Mouse (Mus musculus): ENCODE data around the gene Fanca. TPM values are rescaled to one million over a fixed set of nuclear protein-coding genes. Genes with fewer than 3 reads are reported as not detected.
"Not testable (repeated sequence)": the region's sequence is repeated elsewhere in the genome, so short reads cannot be mapped to it uniquely, and the experiment has no call there.

The Fanca gene
- polyA plus RNA-seq, 1 experiment from 2014 or later, result 35.4 TPM

GRCm38 (mm10) chr8:123274447-123274846 lies 43.9 kb downstream of the Fanca start:
- H3K36me3 ChIP-seq (ENCODE audit: control insufficient read depth, insufficient read depth, low read length), result peaks cover 2% of the 10 kb centered on the region; the same call in 1 of the 2 replicates
- H3K27ac ChIP-seq (ENCODE audit: low read depth, low read length), result no peak overlapping the region
- no peaks in the 10 kb centered on the region for H3K9me3 ChIP-seq (ENCODE audit: control insufficient read depth, low read length)
- DNase-seq (ENCODE audit: low spot score) (no peak), ATAC-seq (ENCODE audit: low FRiP score) (no peak)
- 84% methylated on average over 5 of the region's 5 CpGs for WGBS
- no peak overlapping the region for H3K9ac ChIP-seq (ENCODE audit: low read depth, low read length)
- no peaks in the 10 kb centered on the region for H3K4me1 ChIP-seq (replicated peaks; ENCODE audit: control insufficient read depth, insufficient read depth, low read length)
- no peaks in the 10 kb centered on the region for H3K27me3 ChIP-seq (ENCODE audit: control insufficient read depth, insufficient read depth, low read length)
- no peak overlapping the region for H3K4me3 ChIP-seq (ENCODE audit: low read depth, low read length)
- no peak overlapping the region for H3K4me2 ChIP-seq (replicated peaks; ENCODE audit: low read depth, low read length)

GRCm38 (mm10) chr8:123271901-123272300 lies 46.5 kb downstream of the Fanca start:
- Histone ChIP-seq H3K4me3 (ENCODE audit: low read depth, low read length) (no peak overlapping the region), H3K9ac (ENCODE audit: low read depth, low read length) (no peak overlapping the region), H3K36me3 (ENCODE audit: control insufficient read depth, insufficient read depth, low read length) (peaks cover 7% of the 10 kb centered on the region; the same call in 1 of the 2 replicates), H3K4me1 (replicated peaks; ENCODE audit: control insufficient read depth, insufficient read depth, low read length) (no peaks in the 10 kb centered on the region), H3K4me2 (replicated peaks; ENCODE audit: low read depth, low read length) (no peak overlapping the region), H3K9me3 (ENCODE audit: control insufficient read depth, low read length) (no peaks in the 10 kb centered on the region), H3K27me3 (ENCODE audit: control insufficient read depth, insufficient read depth, low read length) (no peaks in the 10 kb centered on the region), H3K27ac (ENCODE audit: low read depth, low read length) (no peak overlapping the region)
- DNase-seq (ENCODE audit: low spot score), result no peak
- WGBS, result 80% methylated on average over 4 of the region's 4 CpGs
- no peak for ATAC-seq (ENCODE audit: low FRiP score)

- ATAC-seq (ENCODE audit: low FRiP score), result no peak
- no peak for DNase-seq (ENCODE audit: low spot score)
- Histone ChIP-seq H3K36me3 (ENCODE audit: control insufficient read depth, insufficient read depth, low read length) (peaks cover 9% of the 10 kb centered on the region; the same call in 1 of the 2 replicates), H3K4me2 (replicated peaks; ENCODE audit: low read depth, low read length) (no peak overlapping the region), H3K9ac (ENCODE audit: low read depth, low read length) (no peak overlapping the region), H3K27ac (ENCODE audit: low read depth, low read length) (no peak overlapping the region), H3K9me3 (ENCODE audit: control insufficient read depth, low read length) (no peaks in the 10 kb centered on the region), H3K27me3 (ENCODE audit: control insufficient read depth, insufficient read depth, low read length) (no peaks in the 10 kb centered on the region), H3K4me3 (ENCODE audit: low read depth, low read length) (no peak overlapping the region), H3K4me1 (replicated peaks; ENCODE audit: control insufficient read depth, insufficient read depth, low read length) (no peaks in the 10 kb centered on the region)
- 91% methylated on average over 10 of the region's 10 CpGs for WGBS
Observed at GRCm38 (mm10) chr8:123271147-123271546, 47.2 kb downstream of the Fanca start.

- peak overlapping the region; percentile 62 for H3K27ac ChIP-seq (ENCODE audit: low read depth, low read length)
- no peak overlapping the region for H3K9ac ChIP-seq (ENCODE audit: low read depth, low read length)
- peak; percentile 33 for DNase-seq (ENCODE audit: low spot score)
Observed at GRCm38 (mm10) chr8:123267926-123268656, 50.3 kb downstream of the Fanca start.

GRCm38 (mm10) chr8:123257593-123257992 lies 60.8 kb downstream of the Fanca start:
- peaks cover 11% of the 10 kb centered on the region for H3K4me1 ChIP-seq (replicated peaks; ENCODE audit: control insufficient read depth, insufficient read depth, low read length)
- not testable (repeated sequence) for H3K27ac ChIP-seq (ENCODE audit: low read depth, low read length); H3K36me3 ChIP-seq (ENCODE audit: control insufficient read depth, insufficient read depth, low read length); ATAC-seq (ENCODE audit: low FRiP score); H3K9me3 ChIP-seq (ENCODE audit: control insufficient read depth, low read length); H3K9ac ChIP-seq (ENCODE audit: low read depth, low read length); H3K4me3 ChIP-seq (ENCODE audit: low read depth, low read length); H3K27me3 ChIP-seq (ENCODE audit: control insufficient read depth, insufficient read depth, low read length); DNase-seq (ENCODE audit: low spot score); H3K4me2 ChIP-seq (replicated peaks; ENCODE audit: low read depth, low read length)
- 94% methylated on average over 8 of the region's 8 CpGs for WGBS

More at GRCm38 (mm10) chr8:123267926-123268656, 50.3 kb downstream of the Fanca start:
- Histone ChIP-seq H3K4me1 (replicated peaks; ENCODE audit: control insufficient read depth, insufficient read depth, low read length) (no peaks in the 10 kb centered on the region), H3K4me3 (ENCODE audit: low read depth, low read length) (no peak overlapping the region), H3K36me3 (ENCODE audit: control insufficient read depth, insufficient read depth, low read length) (peaks cover 15% of the 10 kb centered on the region), H3K27me3 (ENCODE audit: control insufficient read depth, insufficient read depth, low read length) (no peaks in the 10 kb centered on the region), H3K4me2 (replicated peaks; ENCODE audit: low read depth, low read length) (no peak overlapping the region), H3K9me3 (ENCODE audit: control insufficient read depth, low read length) (no peaks in the 10 kb centered on the region)
- 79% methylated on average over 14 of the region's 14 CpGs for WGBS
- ATAC-seq (ENCODE audit: low FRiP score), result peak; percentile 65

- peaks cover 11% of the 10 kb centered on the region for H3K4me1 ChIP-seq (replicated peaks; ENCODE audit: control insufficient read depth, insufficient read depth, low read length)
- 62% methylated on average over 3 of the region's 3 CpGs for WGBS
- no peak for ATAC-seq (ENCODE audit: low FRiP score)
- no peak overlapping the region for H3K9ac ChIP-seq (ENCODE audit: low read depth, low read length)
- DNase-seq (ENCODE audit: low spot score), result no peak
- H3K4me2 ChIP-seq (replicated peaks; ENCODE audit: low read depth, low read length), result no peak overlapping the region
- no peaks in the 10 kb centered on the region for H3K9me3 ChIP-seq (ENCODE audit: control insufficient read depth, low read length)
- H3K27ac ChIP-seq (ENCODE audit: low read depth, low read length), result no peak overlapping the region
- H3K36me3 ChIP-seq (ENCODE audit: control insufficient read depth, insufficient read depth, low read length), result 0 out of 2 replicates have a peak, but pooled peaks cover 2% of the 10 kb centered on the region
- no peaks in the 10 kb centered on the region for H3K27me3 ChIP-seq (ENCODE audit: control insufficient read depth, insufficient read depth, low read length)
- no peak overlapping the region for H3K4me3 ChIP-seq (ENCODE audit: low read depth, low read length)
Observed at GRCm38 (mm10) chr8:123257114-123257513, 61.3 kb downstream of the Fanca start.

GRCm38 (mm10) chr8:123255170-123255569 lies 63.2 kb downstream of the Fanca start:
- H3K27ac ChIP-seq (ENCODE audit: low read depth, low read length), result no peak overlapping the region
- 0 out of 2 replicates have a peak, but pooled peaks cover 2% of the 10 kb centered on the region for H3K36me3 ChIP-seq (ENCODE audit: control insufficient read depth, insufficient read depth, low read length)
- WGBS, result 68% methylated on average over 6 of the region's 6 CpGs
- DNase-seq (ENCODE audit: low spot score), result no peak
- no peak for ATAC-seq (ENCODE audit: low FRiP score)
- no peaks in the 10 kb centered on the region for H3K9me3 ChIP-seq (ENCODE audit: control insufficient read depth, low read length)
- peak overlapping the region; percentile 98 for H3K9ac ChIP-seq (ENCODE audit: low read depth, low read length)
- H3K4me2 ChIP-seq (replicated peaks; ENCODE audit: low read depth, low read length), result peak overlapping the region; percentile 97
- no peaks in the 10 kb centered on the region for H3K27me3 ChIP-seq (ENCODE audit: control insufficient read depth, insufficient read depth, low read length)
- peaks cover 11% of the 10 kb centered on the region for H3K4me1 ChIP-seq (replicated peaks; ENCODE audit: control insufficient read depth, insufficient read depth, low read length)
- peak overlapping the region; percentile 96 for H3K4me3 ChIP-seq (ENCODE audit: low read depth, low read length)

- H3K4me2 ChIP-seq (replicated peaks; ENCODE audit: low read depth, low read length), result peak within 1 kb of the TSS; percentile 97
- H3K9me3 ChIP-seq (ENCODE audit: control insufficient read depth, low read length), result no peaks in the 10 kb centered on the region
- DNase-seq (ENCODE audit: low spot score) (peak; percentile 87), ATAC-seq (ENCODE audit: low FRiP score) (peak; percentile 95)
- WGBS, result under 1% methylated on average over 86 of the region's 99 CpGs
- peak within 1 kb of the TSS; percentile 85 for H3K27ac ChIP-seq (ENCODE audit: low read depth, low read length)
- peak within 1 kb of the TSS; percentile 96 for H3K4me3 ChIP-seq (ENCODE audit: low read depth, low read length)
- peaks cover 11% of the 10 kb centered on the region for H3K4me1 ChIP-seq (replicated peaks; ENCODE audit: control insufficient read depth, insufficient read depth, low read length)
- no peaks in the 10 kb centered on the region for H3K27me3 ChIP-seq (ENCODE audit: control insufficient read depth, insufficient read depth, low read length)
- H3K9ac ChIP-seq (ENCODE audit: low read depth, low read length), result peak within 1 kb of the TSS; percentile 98
- 0 out of 2 replicates have a peak, but pooled peaks cover 2% of the 10 kb centered on the region for H3K36me3 ChIP-seq (ENCODE audit: control insufficient read depth, insufficient read depth, low read length)
Observed at GRCm38 (mm10) chr8:123254099-123254885, 64.1 kb downstream of the Fanca start, which contains the start of the genes Zfp276 and Vps9d1. Gene Zfp276 (plus strand): TSS chr8:123254195. Gene Vps9d1 (minus strand): TSS chr8:123254348.

Measured in hindbrain, embryonic 11.5 days (tissue).